Mouse (Mus musculus) heart, postnatal 0 days (tissue): ENCODE results near the gene Vwa5b1.

ENCODE experiments used
- CTCF ChIP-seq: IDR thresholded peaks from 2 replicates; pipeline ENCODE4 v1.5.1; 2016; ENCODE audit warnings: antibody characterized with exemption, control low read depth, low read depth
- EP300 ChIP-seq: IDR thresholded peaks from 2 replicates; pipeline ENCODE4 v1.6.1; 2016; ENCODE audit warnings: antibody characterized with exemption, low read depth

GRCm38 (mm10) chr4:138551601-138552000, 84.1 kb downstream of the Vwa5b1 start:
- TF ChIP-seq CTCF (no peak), EP300 (no peak)
